Mouse (Mus musculus): ENCODE data around the gene Tmem72. TPM values are rescaled to one million over a fixed set of nuclear protein-coding genes. Genes with fewer than 3 reads are reported as not detected.
A peak's percentile ranks its signal among the peaks of the same experiment; 100 is the strongest.

Tmem72 gene
- polyA plus RNA-seq, 2 experiments = under 0.01 to 0.01 TPM

- Histone ChIP-seq H3K9ac (replicated peaks) (no peak overlapping the region), H3K27ac (no peak overlapping the region), H3K9me3 (ENCODE audit: control insufficient read depth, low read length) (no peaks in the 10 kb centered on the region), H3K36me3 (replicated peaks; ENCODE audit: control insufficient read depth, insufficient read depth, low read depth) (no peaks in the 10 kb centered on the region), H3K4me1 (replicated peaks; ENCODE audit: control insufficient read depth in 2 of 2, insufficient read depth in 2 of 2, low read length in 1 of 2) (peaks cover 0 to 23% of the 10 kb centered on the region in 2 experiments; a peak in 2 of 4 replicates), H3K4me3 (ENCODE audit: insufficient read depth in 1 of 2, low read depth in 2 of 2, low read length in 2 of 2) (no peak overlapping the region), H3K4me2 (ENCODE audit: low read depth) (no peak overlapping the region), H3K27me3 (ENCODE audit: control insufficient read depth, insufficient read depth, low read length) (no peaks in the 10 kb centered on the region)
- no peak for ATAC-seq (ENCODE audit: insufficient read depth)
- no peak for DNase-seq (ENCODE audit: low read depth in 3 of 3, low spot score in 3 of 3)
- TF ChIP-seq EP300 (IDR thresholded peaks at IDR 0.05; ENCODE audit: low read depth) (no peak), CTCF (IDR thresholded peaks at IDR 0.05; ENCODE audit: low read depth) (no peak)
- WGBS (ENCODE audit: insufficient replicate concordance) = 58% methylated on average over 2 of the region's 2 CpGs
Measured at GRCm38 (mm10) chr6:116638871-116639270, 77.8 kb downstream of the Tmem72 start.

DNA sequence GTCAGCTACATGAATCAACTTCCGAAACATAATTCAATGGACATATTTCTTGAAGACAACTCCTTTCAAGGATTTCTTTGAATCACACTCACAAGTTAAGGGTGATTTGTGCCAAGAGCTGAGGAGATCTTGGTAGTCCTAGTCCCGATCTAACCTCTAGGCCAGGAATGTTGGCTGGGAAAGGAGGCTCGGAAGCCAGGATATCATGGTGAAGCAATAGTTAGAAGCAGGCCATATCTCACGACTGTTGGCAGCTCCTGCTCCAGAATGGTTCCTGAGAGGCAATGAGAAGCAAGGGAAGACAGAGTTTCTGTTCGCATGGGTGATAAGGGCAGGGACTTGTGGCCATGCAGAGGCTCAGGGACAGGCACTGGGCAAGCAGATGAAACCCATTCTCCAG, 79.2 kb downstream of the Tmem72 start:
- H3K9ac ChIP-seq (replicated peaks) = no peak overlapping the region
- H3K27me3 ChIP-seq (ENCODE audit: control insufficient read depth, insufficient read depth, low read length) = no peaks in the 10 kb centered on the region
- WGBS (ENCODE audit: insufficient replicate concordance) = 56% methylated on average over 5 of the region's 5 CpGs
- DNase-seq (ENCODE audit: low read depth in 3 of 3, low spot score in 3 of 3) (no peak), ATAC-seq (ENCODE audit: insufficient read depth) (no peak)
- no peak for TF ChIP-seq CTCF (IDR thresholded peaks at IDR 0.05; ENCODE audit: low read depth)
- no peak for TF ChIP-seq EP300 (IDR thresholded peaks at IDR 0.05; ENCODE audit: low read depth)
- no peak overlapping the region for H3K4me2 ChIP-seq (ENCODE audit: low read depth)
- H3K4me3 ChIP-seq (ENCODE audit: insufficient read depth in 1 of 2, low read depth in 2 of 2, low read length in 2 of 2) = no peak overlapping the region
- peaks cover 0 to 23% of the 10 kb centered on the region in 2 experiments; a peak in 2 of 4 replicates for H3K4me1 ChIP-seq (replicated peaks; ENCODE audit: control insufficient read depth in 2 of 2, insufficient read depth in 2 of 2, low read length in 1 of 2)
- no peaks in the 10 kb centered on the region for H3K9me3 ChIP-seq (ENCODE audit: control insufficient read depth, low read length)
- no peak overlapping the region for H3K27ac ChIP-seq
- H3K36me3 ChIP-seq (replicated peaks; ENCODE audit: control insufficient read depth, insufficient read depth, low read depth) = no peaks in the 10 kb centered on the region

GRCm38 (mm10) chr6:116636581-116637235, 80.0 kb downstream of the Tmem72 start:
- H3K4me1 ChIP-seq (replicated peaks; ENCODE audit: control insufficient read depth in 2 of 2, insufficient read depth in 2 of 2, low read length in 1 of 2) = peaks cover 0 to 23% of the 10 kb centered on the region in 2 experiments; a peak in 2 of 4 replicates
- H3K4me3 ChIP-seq (ENCODE audit: insufficient read depth in 1 of 2, low read depth in 2 of 2, low read length in 2 of 2) = no peak overlapping the region
- H3K4me2 ChIP-seq (ENCODE audit: low read depth) = no peak overlapping the region
- TF ChIP-seq CTCF (IDR thresholded peaks at IDR 0.05; ENCODE audit: low read depth) (no peak), EP300 (IDR thresholded peaks at IDR 0.05; ENCODE audit: low read depth) (no peak)
- H3K36me3 ChIP-seq (replicated peaks; ENCODE audit: control insufficient read depth, insufficient read depth, low read depth) = no peaks in the 10 kb centered on the region
- DNase-seq (ENCODE audit: low read depth in 3 of 3, low spot score in 3 of 3) = no peak
- H3K9ac ChIP-seq (replicated peaks) = no peak overlapping the region
- ATAC-seq (ENCODE audit: insufficient read depth) = no peak
- WGBS (ENCODE audit: insufficient replicate concordance) = 61% methylated on average over 9 of the region's 9 CpGs
- no peaks in the 10 kb centered on the region for H3K9me3 ChIP-seq (ENCODE audit: control insufficient read depth, low read length)
- H3K27ac ChIP-seq = no peak overlapping the region
- H3K27me3 ChIP-seq (ENCODE audit: control insufficient read depth, insufficient read depth, low read length) = no peaks in the 10 kb centered on the region

- DNase-seq (ENCODE audit: low read depth in 3 of 3, low spot score in 3 of 3) = no peak
- peak overlapping the region; percentile 52 for H3K27ac ChIP-seq
Measured at GRCm38 (mm10) chr6:116635251-116636180, 81.2 kb downstream of the Tmem72 start.

More at GRCm38 (mm10) chr6:116635251-116636180, 81.2 kb downstream of the Tmem72 start:
- Histone ChIP-seq H3K4me1 (replicated peaks; ENCODE audit: control insufficient read depth in 2 of 2, insufficient read depth in 2 of 2, low read length in 1 of 2) (peaks cover 0 to 23% of the 10 kb centered on the region in 2 experiments; a peak in 2 of 4 replicates), H3K36me3 (replicated peaks; ENCODE audit: control insufficient read depth, insufficient read depth, low read depth) (no peaks in the 10 kb centered on the region), H3K4me2 (ENCODE audit: low read depth) (no peak overlapping the region), H3K9ac (replicated peaks) (no peak overlapping the region), H3K27me3 (ENCODE audit: control insufficient read depth, insufficient read depth, low read length) (no peaks in the 10 kb centered on the region), H3K4me3 (ENCODE audit: insufficient read depth in 1 of 2, low read depth in 2 of 2, low read length in 2 of 2) (no peak overlapping the region), H3K9me3 (ENCODE audit: control insufficient read depth, low read length) (no peaks in the 10 kb centered on the region)
- WGBS (ENCODE audit: insufficient replicate concordance) = 28% methylated on average over 10 of the region's 10 CpGs
- TF ChIP-seq CTCF (IDR thresholded peaks at IDR 0.05; ENCODE audit: low read depth) (no peak), EP300 (IDR thresholded peaks at IDR 0.05; ENCODE audit: low read depth) (no peak; the same call in 1 of the 2 replicates)
- ATAC-seq (ENCODE audit: insufficient read depth) = peak; percentile 80

Measured in liver, embryonic 14.5 days (tissue).